Mouse (Mus musculus) hindbrain, embryonic 16.5 days (tissue): ENCODE data around the gene Fcho1. TPM values are rescaled to one million over a fixed set of nuclear protein-coding genes. Genes with fewer than 3 reads are reported as not detected.

Experiments
- ATAC-seq: fragments of 200-750 bp; cut with Nextera tagmentation; 2 replicates; pipeline ENCODE4 v1.8.0; 2017; ENCODE audit warnings: moderate TSS enrichment, moderate library complexity
- H3K27ac ChIP-seq: fragments of 300-500 bp; sonication (generic); 2 replicates; pipeline ENCODE4 v1.5.1; 2014; ENCODE audit warnings: low read depth, mild to moderate bottlenecking, control low read depth, low read length, moderate library complexity
- H3K27me3 ChIP-seq: fragments of 300-500 bp; sonication (generic); replicated peaks from 2 replicates; pipeline ENCODE4 v1.6.1; 2014; ENCODE audit warnings: low read length; ENCODE audit not compliant: control insufficient read depth, insufficient read depth
- H3K36me3 ChIP-seq: fragments of 300-500 bp; sonication (generic); 2 replicates; pipeline ENCODE4 v1.6.1; 2014; ENCODE audit warnings: mild to moderate bottlenecking, low read length, moderate library complexity, mixed read lengths; ENCODE audit not compliant: control insufficient read depth, insufficient read depth
- H3K4me1 ChIP-seq: fragments of 300-500 bp; sonication (generic); 2 replicates; pipeline ENCODE4 v1.6.1; 2014; ENCODE audit warnings: low read depth, low read length; ENCODE audit not compliant: control insufficient read depth, insufficient read depth
- H3K4me2 ChIP-seq: fragments of 300-500 bp; sonication (generic); 2 replicates; pipeline ENCODE4 v1.6.1; 2014; ENCODE audit warnings: mild to moderate bottlenecking, low read length, control low read depth, moderate library complexity
- H3K4me3 ChIP-seq: fragments of 300-500 bp; sonication (generic); 2 replicates; pipeline ENCODE4 v1.5.1; 2014; ENCODE audit warnings: mild to moderate bottlenecking, low read length, control low read depth, moderate library complexity
- H3K9ac ChIP-seq: fragments of 300-500 bp; sonication (generic); 2 replicates; pipeline ENCODE4 v1.6.1; 2014; ENCODE audit warnings: low read depth, mild to moderate bottlenecking, control low read depth, low read length, moderate library complexity
- H3K9me3 ChIP-seq: fragments of 300-500 bp; sonication (generic); 2 replicates; pipeline ENCODE4 v1.6.1; 2014; ENCODE audit warnings: mild to moderate bottlenecking, low read length, moderate library complexity; ENCODE audit not compliant: control insufficient read depth
- WGBS: fragments of 180-500 bp; shearing (Covaris S2); extraction: QIAGEN DNeasy Blood & Tissue Kit; methylation state at CpG from one replicate; pipeline ENCODE4 v1.1.7; 2014; 5-methylcytosine and 5-hydroxymethylcytosine counted together
- polyA plus RNA-seq: library from polyadenylated mRNA; unstranded; fragments of >200 nt; fragmentation: Nextera tagmentation; extraction: Ambion mirVana; gene quantifications from 2 replicates; pipeline ENCODE4 v1.2.1, GENCODE M21; 2015

Gene Fcho1
- polyA plus RNA-seq, 1 experiment from 2014 or later = 78.6 TPM

GRCm38 (mm10) chr8:71719928-71720457, 5.5 kb downstream of the Fcho1 start:
- peak overlapping the region; percentile 43 for H3K4me2 ChIP-seq
- peaks cover 4% of the 10 kb centered on the region for H3K36me3 ChIP-seq
- peaks cover 50% of the 10 kb centered on the region for H3K4me1 ChIP-seq
- peak; percentile 72 for ATAC-seq
- no peaks in the 10 kb centered on the region for H3K27me3 ChIP-seq
- H3K27ac ChIP-seq = peak overlapping the region; percentile 72
- H3K9ac ChIP-seq = peak overlapping the region; percentile 33; the same call in 1 of the 2 replicates
- no peak overlapping the region for H3K4me3 ChIP-seq
- WGBS = 20% methylated on average over 7 of the region's 7 CpGs
- H3K9me3 ChIP-seq = no peaks in the 10 kb centered on the region

DNA sequence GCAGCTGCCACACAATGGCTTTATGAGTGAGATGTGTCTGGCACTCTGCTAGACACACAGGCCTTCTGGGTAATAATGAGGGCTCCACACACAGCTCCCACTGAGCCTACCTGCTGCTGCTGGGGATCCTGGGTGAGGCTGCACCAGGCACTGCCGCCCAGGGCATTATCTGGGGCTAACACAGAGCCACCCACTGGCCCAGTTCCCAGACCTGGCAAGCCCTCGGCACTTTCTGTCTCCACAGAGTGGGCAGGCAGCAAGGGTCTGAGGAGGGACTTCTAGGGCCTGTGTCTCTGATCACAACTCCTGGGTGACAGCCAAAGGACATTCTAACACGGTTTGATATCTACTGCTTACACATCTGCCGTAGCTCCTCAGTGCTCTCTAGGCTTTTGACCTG, 6.3 kb downstream of the Fcho1 start:
- H3K4me1 ChIP-seq = peaks cover 46% of the 10 kb centered on the region
- H3K27ac ChIP-seq = peak overlapping the region; percentile 65
- H3K36me3 ChIP-seq = peaks cover 12% of the 10 kb centered on the region
- H3K27me3 ChIP-seq = no peaks in the 10 kb centered on the region
- WGBS = 28% methylated on average over 4 of the region's 4 CpGs
- no peaks in the 10 kb centered on the region for H3K9me3 ChIP-seq
- no peak overlapping the region for H3K4me2 ChIP-seq
- peak overlapping the region; percentile 28; the same call in 1 of the 2 replicates for H3K9ac ChIP-seq
- peak; percentile 61 for ATAC-seq
- no peak overlapping the region for H3K4me3 ChIP-seq

DNA sequence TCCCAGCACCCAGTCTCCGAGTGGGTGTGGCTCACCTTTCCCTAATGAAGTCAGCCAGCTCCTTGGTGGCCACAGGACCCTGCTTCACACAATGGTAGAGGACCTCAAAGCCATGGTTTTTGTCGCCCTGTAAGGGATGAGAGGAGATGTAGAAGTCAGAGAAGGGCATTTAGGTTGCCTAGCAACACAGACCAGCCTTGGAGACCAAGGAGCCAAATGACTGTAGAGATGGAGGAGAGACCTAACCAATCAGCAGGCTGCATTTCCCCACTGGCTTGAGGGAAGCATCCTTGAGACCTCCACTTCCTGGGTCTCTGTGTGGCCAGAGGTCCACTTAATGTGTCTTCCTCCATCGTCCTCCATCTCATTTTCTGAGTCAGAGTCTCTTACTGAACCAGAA, 7.3 kb downstream of the Fcho1 start:
- Histone ChIP-seq H3K4me3 (no peak overlapping the region), H3K4me1 (peaks cover 42% of the 10 kb centered on the region), H3K4me2 (no peak overlapping the region), H3K27ac (no peak overlapping the region), H3K9me3 (no peaks in the 10 kb centered on the region), H3K9ac (no peak overlapping the region), H3K27me3 (no peaks in the 10 kb centered on the region), H3K36me3 (peaks cover 16% of the 10 kb centered on the region)
- peak; percentile 2; the same call in 1 of the 2 replicates for ATAC-seq
- WGBS = 33% methylated on average over 3 of the region's 3 CpGs

GRCm38 (mm10) chr8:71717096-71717495, 8.4 kb downstream of the Fcho1 start:
- peaks cover 16% of the 10 kb centered on the region for H3K36me3 ChIP-seq
- H3K4me3 ChIP-seq = no peak overlapping the region
- 84% methylated on average over 12 of the region's 12 CpGs for WGBS
- H3K9me3 ChIP-seq = no peaks in the 10 kb centered on the region
- no peak overlapping the region for H3K4me2 ChIP-seq
- no peak for ATAC-seq
- no peaks in the 10 kb centered on the region for H3K27me3 ChIP-seq
- H3K27ac ChIP-seq = no peak overlapping the region
- H3K9ac ChIP-seq = no peak overlapping the region
- H3K4me1 ChIP-seq = peaks cover 38% of the 10 kb centered on the region

GRCm38 (mm10) chr8:71716561-71717053, 8.9 kb downstream of the Fcho1 start:
- Histone ChIP-seq H3K27ac (no peak overlapping the region), H3K9me3 (no peaks in the 10 kb centered on the region), H3K36me3 (peaks cover 16% of the 10 kb centered on the region), H3K4me3 (no peak overlapping the region), H3K4me1 (peaks cover 36% of the 10 kb centered on the region), H3K9ac (no peak overlapping the region), H3K27me3 (no peaks in the 10 kb centered on the region), H3K4me2 (no peak overlapping the region)
- no peak for ATAC-seq
- 88% methylated on average over 13 of the region's 13 CpGs for WGBS

- no peak overlapping the region for H3K27ac ChIP-seq
- ATAC-seq = no peak
- H3K9me3 ChIP-seq = no peaks in the 10 kb centered on the region
- WGBS = 59% methylated on average over 8 of the region's 8 CpGs
- no peaks in the 10 kb centered on the region for H3K27me3 ChIP-seq
- H3K4me2 ChIP-seq = no peak overlapping the region
- no peak overlapping the region for H3K4me3 ChIP-seq
- peaks cover 16% of the 10 kb centered on the region for H3K36me3 ChIP-seq
- H3K4me1 ChIP-seq = peaks cover 26% of the 10 kb centered on the region
- no peak overlapping the region for H3K9ac ChIP-seq
Observed at GRCm38 (mm10) chr8:71715531-71715930, 10.0 kb downstream of the Fcho1 start.

- Histone ChIP-seq H3K36me3 (peaks cover 20% of the 10 kb centered on the region), H3K4me2 (no peak overlapping the region), H3K27me3 (no peaks in the 10 kb centered on the region), H3K27ac (no peak overlapping the region), H3K9me3 (no peaks in the 10 kb centered on the region), H3K4me1 (peaks cover 4% of the 10 kb centered on the region), H3K9ac (no peak overlapping the region), H3K4me3 (no peak overlapping the region)
- no peak for ATAC-seq
- WGBS = 79% methylated on average over 2 of the region's 2 CpGs
Observed at GRCm38 (mm10) chr8:71711574-71711973, 13.9 kb downstream of the Fcho1 start.

DNA sequence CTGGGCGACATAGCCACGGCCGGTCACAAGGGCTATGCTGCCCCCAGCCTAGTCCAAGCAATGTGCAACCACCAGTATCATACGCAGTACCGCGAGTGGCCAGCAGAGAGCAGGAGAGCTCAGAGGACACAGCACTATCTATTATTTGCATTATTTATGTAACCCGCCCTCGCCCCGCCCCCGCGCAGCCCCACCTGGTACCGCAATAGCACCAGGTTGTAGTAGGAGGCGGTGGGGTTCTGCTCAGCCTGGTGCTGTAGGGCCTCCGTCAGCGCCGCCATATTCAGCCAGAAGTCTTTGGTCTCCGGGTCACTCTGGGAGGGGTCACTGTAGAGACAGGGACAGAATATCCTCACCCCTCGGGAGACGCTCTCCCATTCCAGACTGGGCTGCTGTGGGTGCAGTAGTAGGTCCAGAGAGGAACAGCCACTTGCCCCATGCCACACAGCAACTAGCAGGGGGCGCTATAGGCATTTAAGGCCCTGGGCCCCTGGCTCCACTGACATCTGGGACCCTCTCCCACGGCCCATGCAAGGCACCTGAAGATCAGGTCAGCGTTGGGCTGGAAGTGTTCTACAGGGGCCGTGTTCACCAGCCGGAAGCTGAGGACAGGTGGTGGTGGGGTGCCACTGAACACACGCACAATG, 15.6 kb downstream of the Fcho1 start:
- peaks cover 2% of the 10 kb centered on the region for H3K27me3 ChIP-seq
- peak; percentile 68 for ATAC-seq
- peak overlapping the region; percentile 18; the same call in 1 of the 2 replicates for H3K4me3 ChIP-seq
- H3K9ac ChIP-seq = no peak overlapping the region; the same call in none of the 2 replicates
- no peaks in the 10 kb centered on the region for H3K9me3 ChIP-seq
- WGBS = 19% methylated on average over 25 of the region's 25 CpGs
- H3K27ac ChIP-seq = no peak overlapping the region
- peaks cover 15% of the 10 kb centered on the region; the same call in 1 of the 2 replicates for H3K36me3 ChIP-seq
- peaks cover 4% of the 10 kb centered on the region for H3K4me1 ChIP-seq
- peak overlapping the region; percentile 51 for H3K4me2 ChIP-seq

- Histone ChIP-seq H3K4me2 (peak overlapping the region; percentile 51; the same call in 1 of the 2 replicates), H3K4me3 (no peak overlapping the region), H3K27me3 (peaks cover 6% of the 10 kb centered on the region), H3K4me1 (peaks cover 4% of the 10 kb centered on the region), H3K36me3 (peaks cover 8% of the 10 kb centered on the region; the same call in 1 of the 2 replicates), H3K27ac (no peak overlapping the region), H3K9me3 (no peaks in the 10 kb centered on the region), H3K9ac (peak overlapping the region; percentile 18; the same call in 1 of the 2 replicates)
- peak; percentile 31; the same call in 1 of the 2 replicates for ATAC-seq
- WGBS = 39% methylated on average over 25 of the region's 25 CpGs
Observed at GRCm38 (mm10) chr8:71709134-71709799, 16.2 kb downstream of the Fcho1 start.
